Mouse (Mus musculus): ENCODE results near the gene Il11. TPM values are rescaled to one million over a fixed set of nuclear protein-coding genes. Genes with fewer than 3 reads are reported as not detected.

Gene Il11
- polyA plus RNA-seq, 1 experiment from 2014 or later: not detected

- no peak for ATAC-seq (replicated peaks; ENCODE audit: insufficient number of reproducible peaks, low FRiP score, low TSS enrichment)
- no peaks in the 10 kb centered on the region for H3K36me3 ChIP-seq (ENCODE audit: control insufficient read depth, insufficient read depth, low read length)
- WGBS (ENCODE audit: insufficient replicate concordance): 49% methylated on average over 3 of the region's 3 CpGs
Observed at GRCm38 (mm10) chr7:4724359-4724758, 58.3 kb downstream of the Il11 start.

GRCm38 (mm10) chr7:4723508-4723907 lies 59.2 kb downstream of the Il11 start:
- H3K27me3 ChIP-seq (ENCODE audit: control insufficient read depth, insufficient read depth, low read length): no peaks in the 10 kb centered on the region
- WGBS (ENCODE audit: insufficient replicate concordance): 34% methylated on average over 12 of the region's 12 CpGs
- peak overlapping the region; percentile 59 for H3K4me2 ChIP-seq
- H3K27ac ChIP-seq (ENCODE audit: low read depth, low read length): no peak overlapping the region
- no peak for ATAC-seq (replicated peaks; ENCODE audit: insufficient number of reproducible peaks, low FRiP score, low TSS enrichment)
- no peaks in the 10 kb centered on the region for H3K4me1 ChIP-seq (ENCODE audit: control insufficient read depth, insufficient read depth, low read length)
- peak overlapping the region; percentile 22; the same call in 1 of the 2 replicates for H3K4me3 ChIP-seq (ENCODE audit: low read depth, low read length)
- no peaks in the 10 kb centered on the region for H3K36me3 ChIP-seq (ENCODE audit: control insufficient read depth, insufficient read depth, low read length)
- H3K9me3 ChIP-seq (replicated peaks; ENCODE audit: control insufficient read depth, low read length): no peaks in the 10 kb centered on the region
- peak overlapping the region; percentile 46; the same call in 1 of the 2 replicates for H3K9ac ChIP-seq (ENCODE audit: low read depth, low read length)

More at GRCm38 (mm10) chr7:4724359-4724758, 58.3 kb downstream of the Il11 start:
- Histone ChIP-seq H3K4me3 (ENCODE audit: low read depth, low read length) (no peak overlapping the region), H3K27me3 (ENCODE audit: control insufficient read depth, insufficient read depth, low read length) (no peaks in the 10 kb centered on the region), H3K4me1 (ENCODE audit: control insufficient read depth, insufficient read depth, low read length) (no peaks in the 10 kb centered on the region), H3K27ac (ENCODE audit: low read depth, low read length) (no peak overlapping the region), H3K4me2 (no peak overlapping the region), H3K9ac (ENCODE audit: low read depth, low read length) (no peak overlapping the region), H3K9me3 (replicated peaks; ENCODE audit: control insufficient read depth, low read length) (no peaks in the 10 kb centered on the region)

Other genes with a start within 250 kb of the Il11 start
- 0.77 and 1.3 TPM in 2 replicates for gene Syt5, start 235.3 kb downstream of the Il11 start, polyA plus RNA-seq (2014; fragmentation: Nextera tagmentation; extraction: Ambion mirVana)
- not detected in 2 replicates for gene Ptprh, start 178.8 kb downstream of the Il11 start, polyA plus RNA-seq (2014; fragmentation: Nextera tagmentation; extraction: Ambion mirVana)
- 3.8 and 4.6 TPM in 2 replicates for gene Tmem86b, start 151.4 kb downstream of the Il11 start, polyA plus RNA-seq (2014; fragmentation: Nextera tagmentation; extraction: Ambion mirVana)
- 3.2 and 7.0 TPM in 2 replicates for gene Ppp6r1, start 123.8 kb downstream of the Il11 start, polyA plus RNA-seq (2014; fragmentation: Nextera tagmentation; extraction: Ambion mirVana)
- 81.5 and 83.7 TPM in 2 replicates for gene Hspbp1, start 97.8 kb downstream of the Il11 start, polyA plus RNA-seq (2014; fragmentation: Nextera tagmentation; extraction: Ambion mirVana)
- gene Brsk1, start 92.3 kb downstream of the Il11 start, polyA plus RNA-seq (2014; fragmentation: Nextera tagmentation; extraction: Ambion mirVana): 1.7 TPM in 2 replicates
- gene Tmem150b, start 57.6 kb downstream of the Il11 start, polyA plus RNA-seq (2014; fragmentation: Nextera tagmentation; extraction: Ambion mirVana): not detected in 2 replicates
- gene Kmt5c, start 42.7 kb downstream of the Il11 start, polyA plus RNA-seq (2014; fragmentation: Nextera tagmentation; extraction: Ambion mirVana): 58.6 and 63.5 TPM in 2 replicates
- 32.9 and 42.4 TPM in 2 replicates for gene Cox6b2, start 29.8 kb downstream of the Il11 start, polyA plus RNA-seq (2014; fragmentation: Nextera tagmentation; extraction: Ambion mirVana)
- not detected in 2 replicates for gene Fam71e2, start 11.6 kb downstream of the Il11 start, polyA plus RNA-seq (2014; fragmentation: Nextera tagmentation; extraction: Ambion mirVana)
- gene Tmem190, start 78 bp upstream of the Il11 start, polyA plus RNA-seq (2014; fragmentation: Nextera tagmentation; extraction: Ambion mirVana): not detected in 2 replicates
- gene Tmem238, start 6.8 kb upstream of the Il11 start, polyA plus RNA-seq (2014; fragmentation: Nextera tagmentation; extraction: Ambion mirVana): 2.2 and 2.4 TPM in 2 replicates
- 143 and 156 TPM in 2 replicates for gene Rpl28, start 10.0 kb upstream of the Il11 start, polyA plus RNA-seq (2014; fragmentation: Nextera tagmentation; extraction: Ambion mirVana)
- 317 and 378 TPM in 2 replicates for gene Ube2s, start 29.7 kb upstream of the Il11 start, polyA plus RNA-seq (2014; fragmentation: Nextera tagmentation; extraction: Ambion mirVana)
- 0.09 TPM in 1 of 2 replicates, not detected in the other for gene Shisa7, start 61.8 kb upstream of the Il11 start, polyA plus RNA-seq (2014; fragmentation: Nextera tagmentation; extraction: Ambion mirVana)
- 2.9 and 3.3 TPM in 2 replicates for gene Isoc2b, start 87.4 kb upstream of the Il11 start, polyA plus RNA-seq (2014; fragmentation: Nextera tagmentation; extraction: Ambion mirVana)
- gene Isoc2a, start 94.3 kb upstream of the Il11 start, polyA plus RNA-seq (2014; fragmentation: Nextera tagmentation; extraction: Ambion mirVana): 0.59 and 1.1 TPM in 2 replicates
- 0.17 and 0.20 TPM in 2 replicates for gene Gm36210, start 123.7 kb upstream of the Il11 start, polyA plus RNA-seq (2014; fragmentation: Nextera tagmentation; extraction: Ambion mirVana)
- 2.6 and 2.8 TPM in 2 replicates for gene Zfp628, start 132.4 kb upstream of the Il11 start, polyA plus RNA-seq (2014; fragmentation: Nextera tagmentation; extraction: Ambion mirVana)
- gene Nat14, start 139.2 kb upstream of the Il11 start, polyA plus RNA-seq (2014; fragmentation: Nextera tagmentation; extraction: Ambion mirVana): 4.7 and 5.0 TPM in 2 replicates
- 0.53 and 1.1 TPM in 2 replicates for gene Ssc5d, start 142.9 kb upstream of the Il11 start, polyA plus RNA-seq (2014; fragmentation: Nextera tagmentation; extraction: Ambion mirVana)
- 3.3 and 5.4 TPM in 2 replicates for gene Sbk2, start 181.5 kb upstream of the Il11 start, polyA plus RNA-seq (2014; fragmentation: Nextera tagmentation; extraction: Ambion mirVana)
- gene Sbk3, start 188.3 kb upstream of the Il11 start, polyA plus RNA-seq (2014; fragmentation: Nextera tagmentation; extraction: Ambion mirVana): 0.44 and 0.49 TPM in 2 replicates
- 32.5 and 38.8 TPM in 2 replicates for gene Zfp579, start 213.3 kb upstream of the Il11 start, polyA plus RNA-seq (2014; fragmentation: Nextera tagmentation; extraction: Ambion mirVana)
- 10.2 and 11.0 TPM in 2 replicates for gene Zfp524, start 231.6 kb upstream of the Il11 start, polyA plus RNA-seq (2014; fragmentation: Nextera tagmentation; extraction: Ambion mirVana)
- 25.5 and 25.9 TPM in 2 replicates for gene Fiz1, start 231.8 kb upstream of the Il11 start, polyA plus RNA-seq (2014; fragmentation: Nextera tagmentation; extraction: Ambion mirVana)
- gene Gm44973, start 232.6 kb upstream of the Il11 start, polyA plus RNA-seq (2014; fragmentation: Nextera tagmentation; extraction: Ambion mirVana): 0.89 TPM in 1 of 2 replicates, not detected in the other
- gene Zfp865, start 237.5 kb upstream of the Il11 start, polyA plus RNA-seq (2014; fragmentation: Nextera tagmentation; extraction: Ambion mirVana): 3.4 and 5.5 TPM in 2 replicates
- 1.5 and 2.9 TPM in 2 replicates for gene Ccdc106, start 237.7 kb upstream of the Il11 start, polyA plus RNA-seq (2014; fragmentation: Nextera tagmentation; extraction: Ambion mirVana)